Mouse (Mus musculus) stomach, embryonic 15.5 days (tissue): ENCODE data around the gene Spns1. TPM values are rescaled to one million over a fixed set of nuclear protein-coding genes. Genes with fewer than 3 reads are reported as not detected.
A peak's percentile ranks its signal among the peaks of the same experiment; 100 is the strongest.
"Not testable (repeated sequence)": the region's sequence is repeated elsewhere in the genome, so short reads cannot be mapped to it uniquely, and the experiment has no call there.

Source experiments
- ATAC-seq: fragments of 200-750 bp; cut with Nextera tagmentation; 2 replicates; pipeline ENCODE4 v1.8.0; 2017; ENCODE audit warnings: low read depth, moderate number of reproducible peaks, moderate TSS enrichment; ENCODE audit not compliant: insufficient read depth, low FRiP score
- H3K27ac ChIP-seq: fragments of 300-500 bp; sonication (generic); 2 replicates; pipeline ENCODE4 v1.5.1; 2015; ENCODE audit warnings: mild to moderate bottlenecking, inconsistent platforms
- H3K27me3 ChIP-seq: fragments of 300-500 bp; sonication (generic); replicated peaks from 2 replicates; pipeline ENCODE4 v1.6.1; 2015; ENCODE audit warnings: inconsistent platforms
- H3K36me3 ChIP-seq: fragments of 300-500 bp; sonication (generic); 2 replicates; pipeline ENCODE4 v1.6.1; 2015; ENCODE audit warnings: inconsistent platforms
- H3K4me1 ChIP-seq: fragments of 300-500 bp; sonication (generic); 2 replicates; pipeline ENCODE4 v1.6.1; 2015; ENCODE audit warnings: inconsistent platforms
- H3K4me2 ChIP-seq: fragments of 300-500 bp; sonication (generic); 2 replicates; pipeline ENCODE4 v1.6.1; 2015; ENCODE audit warnings: mild to moderate bottlenecking, inconsistent platforms
- H3K4me3 ChIP-seq: fragments of 300-500 bp; sonication (generic); replicated peaks from 2 replicates; pipeline ENCODE4 v1.5.1; 2015; ENCODE audit warnings: inconsistent platforms
- H3K9ac ChIP-seq: fragments of 300-500 bp; sonication (generic); 2 replicates; pipeline ENCODE4 v1.6.1; 2015; ENCODE audit warnings: inconsistent platforms
- H3K9me3 ChIP-seq: fragments of 300-500 bp; sonication (generic); 2 replicates; pipeline ENCODE4 v1.6.1; 2016; ENCODE audit warnings: inconsistent platforms
- WGBS: fragments of 180-500 bp; shearing (Covaris S2); methylation state at CpG from one replicate; pipeline ENCODE4 v1.1.7; 2015; 5-methylcytosine and 5-hydroxymethylcytosine counted together
- microRNA-seq: library from miRNA; unstranded; fragments of <30 nt; microRNA quantifications from one replicate; pipeline ENCODE4, GENCODE M21; 2016
- polyA plus RNA-seq: library from polyadenylated mRNA; unstranded; fragments of >200 nt; fragmentation: Nextera tagmentation; extraction: Ambion mirVana; gene quantifications from 2 replicates; pipeline ENCODE4 v1.2.1, GENCODE M21; 2015

Gene Spns1
- polyA plus RNA-seq, 1 experiment from 2014 or later = 42.4 TPM

- no peaks in the 10 kb centered on the region for H3K36me3 ChIP-seq
- no peaks in the 10 kb centered on the region for H3K27me3 ChIP-seq
- no peak overlapping the region for H3K4me2 ChIP-seq
- H3K9me3 ChIP-seq = no peaks in the 10 kb centered on the region
- ATAC-seq = no peak
- no peak overlapping the region for H3K9ac ChIP-seq
- WGBS = 75% methylated on average over 9 of the region's 9 CpGs
- H3K4me3 ChIP-seq = no peak overlapping the region
- H3K4me1 ChIP-seq = no peaks in the 10 kb centered on the region
- H3K27ac ChIP-seq = no peak overlapping the region
These were observed 47.2 kb downstream of the Spns1 start for GRCm38 (mm10) chr7:126329907-126330645.

- not testable (repeated sequence) for H3K27ac ChIP-seq, ATAC-seq, H3K4me2 ChIP-seq, H3K4me1 ChIP-seq, H3K9me3 ChIP-seq, H3K4me3 ChIP-seq, H3K27me3 ChIP-seq, H3K36me3 ChIP-seq, H3K9ac ChIP-seq
- WGBS = 87% methylated on average over 5 of the region's 6 CpGs
These were observed 48.4 kb downstream of the Spns1 start for GRCm38 (mm10) chr7:126328848-126329247.

- H3K4me3 ChIP-seq, H3K9ac ChIP-seq, H3K4me2 ChIP-seq, H3K4me1 ChIP-seq, H3K27ac ChIP-seq, H3K36me3 ChIP-seq, H3K9me3 ChIP-seq, H3K27me3 ChIP-seq, ATAC-seq: not testable (repeated sequence)
- WGBS = 25% methylated on average over 9 of the region's 9 CpGs
These were observed 51.5 kb downstream of the Spns1 start for GRCm38 (mm10) chr7:126325576-126326273.

- no peak overlapping the region for H3K9ac ChIP-seq
- no peaks in the 10 kb centered on the region for H3K36me3 ChIP-seq
- H3K9me3 ChIP-seq = no peaks in the 10 kb centered on the region
- peak; percentile 39; the same call in 1 of the 2 replicates for ATAC-seq
- no peak overlapping the region for H3K4me2 ChIP-seq
- WGBS = 8% methylated on average over 3 of the region's 3 CpGs
- H3K27me3 ChIP-seq = no peaks in the 10 kb centered on the region
- no peaks in the 10 kb centered on the region for H3K4me1 ChIP-seq
- H3K4me3 ChIP-seq = no peak overlapping the region
- no peak overlapping the region for H3K27ac ChIP-seq
These were observed 52.5 kb downstream of the Spns1 start for GRCm38 (mm10) chr7:126324791-126325190.

- 8% methylated on average over 11 of the region's 11 CpGs for WGBS
- ATAC-seq = no peak
- Histone ChIP-seq H3K27ac (no peak overlapping the region), H3K9me3 (no peaks in the 10 kb centered on the region), H3K4me1 (no peaks in the 10 kb centered on the region), H3K4me2 (no peak overlapping the region), H3K36me3 (no peaks in the 10 kb centered on the region), H3K27me3 (no peaks in the 10 kb centered on the region), H3K9ac (no peak overlapping the region), H3K4me3 (no peak overlapping the region)
These were observed 53.5 kb downstream of the Spns1 start for GRCm38 (mm10) chr7:126323729-126324128.

Small RNAs within 50 kb of the gene (microRNA-seq; reads per million reads assigned to microRNA genes)
- gene Mir7058 = not detected

Other genes starting within 250 kb of the Spns1 start
- gene Xpo6, start 176.9 kb downstream of the Spns1 start, polyA plus RNA-seq = 35.1 and 35.6 TPM in 2 replicates
- 19.1 and 21.5 TPM in 2 replicates for gene Sbk1, start 104.8 kb downstream of the Spns1 start, polyA plus RNA-seq
- 2.0 and 2.2 TPM in 2 replicates for gene Lat, start 7.9 kb downstream of the Spns1 start, polyA plus RNA-seq
- 2.3 and 2.7 TPM in 2 replicates for gene Nfatc2ip, start 19.3 kb upstream of the Spns1 start, polyA plus RNA-seq
- gene Cd19, start 37.4 kb upstream of the Spns1 start, polyA plus RNA-seq = 0.36 and 0.44 TPM in 2 replicates
- 27.4 and 27.9 TPM in 2 replicates for gene Rabep2, start 51.3 kb upstream of the Spns1 start, polyA plus RNA-seq
- 1.7 and 5.7 TPM in 2 replicates for gene Atp2a1, start 85.7 kb upstream of the Spns1 start, polyA plus RNA-seq
- gene Sh2b1, start 98.0 kb upstream of the Spns1 start, polyA plus RNA-seq = 39.2 and 44.4 TPM in 2 replicates
- 149 and 158 TPM in 2 replicates for gene Tufm, start 109.9 kb upstream of the Spns1 start, polyA plus RNA-seq
- 44.5 and 53.3 TPM in 2 replicates for gene Atxn2l, start 126.0 kb upstream of the Spns1 start, polyA plus RNA-seq
- 188 and 196 TPM in 2 replicates for gene Eif3c, start 189.0 kb upstream of the Spns1 start, polyA plus RNA-seq
- 1.2 and 1.3 TPM in 2 replicates for gene Apobr, start 207.5 kb upstream of the Spns1 start, polyA plus RNA-seq
- gene Cln3, start 208.4 kb upstream of the Spns1 start, polyA plus RNA-seq = 30.4 and 33.1 TPM in 2 replicates
- gene Il27, start 217.5 kb upstream of the Spns1 start, polyA plus RNA-seq = 0.13 and 0.26 TPM in 2 replicates